8 mouse cellular contexts compared by ENCODE assay signal in the genomic region with DNA sequence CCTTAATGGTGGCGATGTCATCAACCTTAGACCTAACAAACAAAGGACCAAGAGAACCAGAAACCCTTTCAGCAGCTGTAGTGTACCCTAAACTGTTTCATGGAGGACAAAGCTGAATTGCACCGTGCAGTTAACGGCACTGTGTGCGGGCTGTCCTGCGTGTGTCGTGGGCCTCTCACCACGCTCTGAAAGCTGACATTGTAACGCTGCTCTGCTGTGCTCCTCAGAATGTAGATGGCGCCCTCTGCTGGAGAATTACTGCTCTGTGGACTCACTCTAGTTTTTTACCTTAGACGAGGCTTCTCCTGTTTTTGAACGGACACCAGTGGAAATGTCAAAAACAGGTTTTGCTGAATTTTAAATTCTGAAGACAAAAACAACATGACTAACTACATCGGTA. TPM values are rescaled to one million over a fixed set of nuclear protein-coding genes. Genes with fewer than 3 reads are reported as not detected.
DNase-seq lines count a peak whose midpoint lies in the region; ATAC-seq and TF ChIP-seq lines count a peak whose summit lies in the region.

No protein-coding gene starts in this region.

- H3K27me3 ChIP-seq in E14TG2a.4 (ENCODE audit: insufficient read depth, low read length), result no peaks in the 10 kb centered on the region
- H3K27me3 ChIP-seq in lung, embryonic 15.5 days, result no peaks in the 10 kb centered on the region

- peak; percentile 92 for DNase-seq in brain, adult 2 months (ENCODE audit: low read depth, low spot score)
- DNase-seq in heart, postnatal 4 days, result peak; percentile 89
- DNase-seq in layer of hippocampus, adult 8-10 months (ENCODE audit: low spot score in 2 of 2), result peak; percentile 69 to 88
- peak; percentile 74 for DNase-seq in ovary, postnatal 14 days (ENCODE audit: low spot score)
- DNase-seq in thymus, postnatal 36 days, result peak; percentile 56 to 67

- TF ChIP-seq CTCF in E14TG2a.4 (conservative IDR thresholded peaks at IDR 0.05; ENCODE audit: low read length), result peak; percentile 94

- ATAC-seq in erythroblast, adult 5-6 weeks (replicated peaks; ENCODE audit: low FRiP score, poor library complexity, severe bottlenecking), result peak; percentile 86
- ATAC-seq in lung, embryonic 15.5 days (ENCODE audit: borderline replicate concordance, extremely low read depth, low FRiP score, low TSS enrichment), result peak; percentile 29; the same call in 1 of the 2 replicates

- no peak overlapping the region for H3K9ac ChIP-seq in lung, embryonic 15.5 days

- H3K4me2 ChIP-seq in lung, embryonic 15.5 days, result no peak overlapping the region

- peaks cover 78% of the 10 kb centered on the region for H3K4me1 ChIP-seq in E14TG2a.4 (replicated peaks; ENCODE audit: low read depth, low read length)
- H3K4me1 ChIP-seq in lung, embryonic 15.5 days, result no peaks in the 10 kb centered on the region

- no peaks in the 10 kb centered on the region for H3K9me3 ChIP-seq in E14TG2a.4 (ENCODE audit: low read length)
- no peaks in the 10 kb centered on the region for H3K9me3 ChIP-seq in lung, embryonic 15.5 days

- 30% methylated on average over 12 of the region's 12 CpGs for WGBS in lung, embryonic 15.5 days

- peaks cover 71% of the 10 kb centered on the region for H3K36me3 ChIP-seq in E14TG2a.4 (ENCODE audit: insufficient read depth, low read length)
- H3K36me3 ChIP-seq in lung, embryonic 15.5 days, result peaks cover 29% of the 10 kb centered on the region

- H3K27ac ChIP-seq in lung, embryonic 15.5 days, result no peak overlapping the region

- H3K4me3 ChIP-seq in E14TG2a.4 (replicated peaks; ENCODE audit: low read length), result no peak overlapping the region
- no peak overlapping the region for H3K4me3 ChIP-seq in lung, embryonic 15.5 days

RNA-seq across cellular contexts. Expression of gene Bag2, which starts 18.3 kb away (rescaled TPM):
- 10.8 and 17.6 TPM in 2 replicates for total RNA-seq in erythroblast, adult 5-6 weeks (2015; ENCODE audit: low replicate concordance)
- total RNA-seq in erythroblast, adult 5-6 weeks (2017; ENCODE audit: low replicate concordance), result 7.1 and 9.0 TPM in 2 replicates
- total RNA-seq in heart, postnatal 4 days (2021), result 10 to 100 TPM; 62.7 to 67.7 TPM
- total RNA-seq in layer of hippocampus, adult 8-10 months (2022), result 10 to 100 TPM in 2 of 4 experiments, 1 to 10 TPM in 2; 8.5 to 10.5 (median 9.5) TPM
- polyA plus RNA-seq in lung, embryonic 15.5 days (2015; fragmentation: Nextera tagmentation; extraction: Ambion mirVana), result 42.7 and 42.9 TPM in 2 replicates

RNA-seq across cellular contexts. Expression of gene Rab23, which starts 19.6 kb away (rescaled TPM):
- 0.63 and 1.2 TPM in 2 replicates for total RNA-seq in erythroblast, adult 5-6 weeks (2015; ENCODE audit: low replicate concordance)
- 5.5 TPM in 1 of 2 replicates, not detected in the other for total RNA-seq in erythroblast, adult 5-6 weeks (2017; ENCODE audit: low replicate concordance)
- 10 to 100 TPM; 19.0 to 19.6 TPM for total RNA-seq in heart, postnatal 4 days (2021)
- total RNA-seq in layer of hippocampus, adult 8-10 months (2022), result 10 to 100 TPM; 28.1 to 35.6 (median 33.3) TPM
- polyA plus RNA-seq in lung, embryonic 15.5 days (2015; fragmentation: Nextera tagmentation; extraction: Ambion mirVana), result 23.5 and 23.8 TPM in 2 replicates
